Mouse (Mus musculus): ENCODE results near the gene Nsun5.

GRCm38 (mm10) chr5:135383771-135384170 lies 14.0 kb downstream of the Nsun5 start:
- TF ChIP-seq POLR2A (IDR thresholded peaks at IDR 0.05; ENCODE audit: control insufficient read depth, low read depth, low read length): no peak
- TF ChIP-seq CTCF (IDR thresholded peaks at IDR 0.05; ENCODE audit: control insufficient read depth, insufficient read depth, insufficient replicate concordance, low read depth, low read length): peak; percentile 13; the same call in 1 of the 2 replicates

Data from testis, adult 2 months (tissue).